Mouse (Mus musculus) embryonic facial prominence, embryonic 14.5 days (tissue): ENCODE results near the gene Gapvd1. TPM values are rescaled to one million over a fixed set of nuclear protein-coding genes. Genes with fewer than 3 reads are reported as not detected.
A peak's percentile ranks its signal among the peaks of the same experiment; 100 is the strongest.

Source experiments
- ATAC-seq: fragments of 200-750 bp; cut with Nextera tagmentation; 2 replicates; pipeline ENCODE4 v1.8.0; 2017; ENCODE audit warnings: low read depth, moderate number of reproducible peaks, moderate TSS enrichment
- DNase-seq: peaks from one replicate; pipeline ENCODE4 v3.0.0-alpha.2; 2015; ENCODE audit warnings: low spot score
- H3K27ac ChIP-seq: fragments of 300-500 bp; sonication (generic); replicated peaks from 2 replicates; pipeline ENCODE4 v1.5.1; 2014; ENCODE audit warnings: low read depth, mild to moderate bottlenecking, low read length, moderate library complexity
- H3K27me3 ChIP-seq: fragments of 300-500 bp; sonication (generic); replicated peaks from 2 replicates; pipeline ENCODE4 v1.6.1; 2014; ENCODE audit warnings: low read length; ENCODE audit not compliant: control insufficient read depth, insufficient read depth
- H3K36me3 ChIP-seq: fragments of 300-500 bp; sonication (generic); 2 replicates; pipeline ENCODE4 v1.6.1; 2014; ENCODE audit warnings: low read length, mixed read lengths; ENCODE audit not compliant: control insufficient read depth, insufficient read depth
- H3K4me1 ChIP-seq: fragments of 300-500 bp; sonication (generic); 2 replicates; pipeline ENCODE4 v1.6.1; 2014; ENCODE audit warnings: antibody characterized with exemption, low read length; ENCODE audit not compliant: control insufficient read depth, insufficient read depth
- H3K4me2 ChIP-seq: fragments of 300-500 bp; sonication (generic); 2 replicates; pipeline ENCODE4 v1.6.1; 2014; ENCODE audit warnings: low read depth, mild to moderate bottlenecking, low read length, moderate library complexity, mixed read lengths
- H3K4me3 ChIP-seq: fragments of 300-500 bp; sonication (generic); 2 replicates; pipeline ENCODE4 v1.5.1; 2014; ENCODE audit warnings: low read depth, mild to moderate bottlenecking, low read length
- H3K9ac ChIP-seq: fragments of 300-500 bp; sonication (generic); 2 replicates; pipeline ENCODE4 v1.6.1; 2014; ENCODE audit warnings: low read depth, mild to moderate bottlenecking, low read length, moderate library complexity, mixed read lengths
- H3K9me3 ChIP-seq: fragments of 300-500 bp; sonication (generic); 2 replicates; pipeline ENCODE4 v1.6.1; 2016; ENCODE audit warnings: low read length; ENCODE audit not compliant: control insufficient read depth
- WGBS: fragments of 180-500 bp; shearing (Covaris S2); extraction: QIAGEN DNeasy Blood & Tissue Kit; methylation state at CpG from one replicate; pipeline ENCODE4 v1.1.7; 2014; 5-methylcytosine and 5-hydroxymethylcytosine counted together
- polyA plus RNA-seq: library from polyadenylated mRNA; unstranded; fragments of >200 nt; fragmentation: Nextera tagmentation; extraction: Ambion mirVana; gene quantifications from 2 replicates; pipeline ENCODE4 v1.2.1, GENCODE M21; 2014

Gapvd1 gene
- polyA plus RNA-seq, 1 experiment from 2014 or later: 92.3 TPM

GRCm38 (mm10) chr2:34708675-34709074, 46.4 kb downstream of the Gapvd1 start:
- Histone ChIP-seq H3K27ac (no peak overlapping the region), H3K27me3 (no peaks in the 10 kb centered on the region), H3K4me1 (no peaks in the 10 kb centered on the region), H3K9me3 (no peaks in the 10 kb centered on the region), H3K36me3 (peaks cover 96% of the 10 kb centered on the region), H3K4me2 (no peak overlapping the region), H3K4me3 (no peak overlapping the region), H3K9ac (no peak overlapping the region)
- ATAC-seq (no peak), DNase-seq (no peak)
- 100% methylated on average over 1 of the region's 1 CpGs for WGBS

GRCm38 (mm10) chr2:34696592-34696991, 58.4 kb downstream of the Gapvd1 start:
- no peak for DNase-seq
- Histone ChIP-seq H3K36me3 (peaks cover 80% of the 10 kb centered on the region), H3K27me3 (no peaks in the 10 kb centered on the region)

GRCm38 (mm10) chr2:34692861-34693260, 62.2 kb downstream of the Gapvd1 start:
- H3K9ac ChIP-seq: no peak overlapping the region
- 94% methylated on average over 10 of the region's 10 CpGs for WGBS
- no peak overlapping the region for H3K27ac ChIP-seq
- peaks cover 81% of the 10 kb centered on the region for H3K36me3 ChIP-seq
- no peaks in the 10 kb centered on the region for H3K9me3 ChIP-seq
- no peak overlapping the region for H3K4me3 ChIP-seq
- DNase-seq (no peak), ATAC-seq (no peak)
- no peaks in the 10 kb centered on the region for H3K27me3 ChIP-seq
- no peaks in the 10 kb centered on the region for H3K4me1 ChIP-seq
- H3K4me2 ChIP-seq: no peak overlapping the region

More at GRCm38 (mm10) chr2:34696592-34696991, 58.4 kb downstream of the Gapvd1 start:
- Histone ChIP-seq H3K27ac (no peak overlapping the region), H3K9me3 (no peaks in the 10 kb centered on the region), H3K4me2 (no peak overlapping the region), H3K4me1 (no peaks in the 10 kb centered on the region), H3K4me3 (no peak overlapping the region), H3K9ac (no peak overlapping the region)
- ATAC-seq: no peak

- 84% methylated on average over 9 of the region's 9 CpGs for WGBS
- Histone ChIP-seq H3K9me3 (no peaks in the 10 kb centered on the region), H3K27me3 (no peaks in the 10 kb centered on the region), H3K27ac (no peak overlapping the region), H3K4me3 (no peak overlapping the region), H3K9ac (no peak overlapping the region), H3K4me2 (no peak overlapping the region), H3K4me1 (no peaks in the 10 kb centered on the region), H3K36me3 (peaks cover 74% of the 10 kb centered on the region)
- DNase-seq (no peak), ATAC-seq (no peak)
Measured at GRCm38 (mm10) chr2:34684076-34684870, 70.8 kb downstream of the Gapvd1 start.

GRCm38 (mm10) chr2:34677976-34678375, 77.1 kb downstream of the Gapvd1 start:
- no peaks in the 10 kb centered on the region for H3K9me3 ChIP-seq
- WGBS: 90% methylated on average over 4 of the region's 4 CpGs

GRCm38 (mm10) chr2:34677061-34677460, 78.0 kb downstream of the Gapvd1 start:
- Histone ChIP-seq H3K9me3 (no peaks in the 10 kb centered on the region), H3K4me3 (no peak overlapping the region), H3K9ac (no peak overlapping the region), H3K27ac (no peak overlapping the region), H3K27me3 (no peaks in the 10 kb centered on the region), H3K36me3 (peaks cover 51% of the 10 kb centered on the region), H3K4me2 (no peak overlapping the region), H3K4me1 (no peaks in the 10 kb centered on the region)
- ATAC-seq (no peak), DNase-seq (no peak)
- WGBS: 93% methylated on average over 8 of the region's 8 CpGs

More at GRCm38 (mm10) chr2:34677976-34678375, 77.1 kb downstream of the Gapvd1 start:
- ATAC-seq: no peak
- no peak overlapping the region for H3K9ac ChIP-seq
- no peak overlapping the region for H3K4me2 ChIP-seq
- DNase-seq: no peak
- H3K36me3 ChIP-seq: peaks cover 60% of the 10 kb centered on the region
- H3K27me3 ChIP-seq: no peaks in the 10 kb centered on the region
- H3K4me1 ChIP-seq: no peaks in the 10 kb centered on the region
- H3K4me3 ChIP-seq: no peak overlapping the region
- no peak overlapping the region for H3K27ac ChIP-seq

GRCm38 (mm10) chr2:34673846-34674245, 81.2 kb downstream of the Gapvd1 start:
- Histone ChIP-seq H3K4me1 (peaks cover under 1% of the 10 kb centered on the region; the same call in 1 of the 2 replicates), H3K4me3 (no peak overlapping the region), H3K27ac (no peak overlapping the region), H3K4me2 (no peak overlapping the region), H3K27me3 (no peaks in the 10 kb centered on the region), H3K36me3 (peaks cover 39% of the 10 kb centered on the region), H3K9me3 (no peaks in the 10 kb centered on the region), H3K9ac (no peak overlapping the region)
- ATAC-seq (no peak), DNase-seq (no peak)
- 88% methylated on average over 9 of the region's 11 CpGs for WGBS

- WGBS: 36% methylated on average over 29 of the region's 31 CpGs
- ATAC-seq (peak; percentile 61), DNase-seq (peak; percentile 86)
- H3K36me3 ChIP-seq: peaks cover 19% of the 10 kb centered on the region
- peaks cover 8% of the 10 kb centered on the region; the same call in 1 of the 2 replicates for H3K4me1 ChIP-seq
- H3K4me2 ChIP-seq: peak overlapping the region; percentile 66
- H3K9me3 ChIP-seq: no peaks in the 10 kb centered on the region
- H3K4me3 ChIP-seq: peak overlapping the region; percentile 41
- H3K27me3 ChIP-seq: no peaks in the 10 kb centered on the region
- no peak overlapping the region; the same call in 1 of the 2 replicates for H3K27ac ChIP-seq
- H3K9ac ChIP-seq: peak overlapping the region; percentile 69
Measured at GRCm38 (mm10) chr2:34671385-34672026, 83.5 kb downstream of the Gapvd1 start.
